Mouse (Mus musculus): ENCODE measurements around the gene Gm20517.

Gene Gm20517

DNA sequence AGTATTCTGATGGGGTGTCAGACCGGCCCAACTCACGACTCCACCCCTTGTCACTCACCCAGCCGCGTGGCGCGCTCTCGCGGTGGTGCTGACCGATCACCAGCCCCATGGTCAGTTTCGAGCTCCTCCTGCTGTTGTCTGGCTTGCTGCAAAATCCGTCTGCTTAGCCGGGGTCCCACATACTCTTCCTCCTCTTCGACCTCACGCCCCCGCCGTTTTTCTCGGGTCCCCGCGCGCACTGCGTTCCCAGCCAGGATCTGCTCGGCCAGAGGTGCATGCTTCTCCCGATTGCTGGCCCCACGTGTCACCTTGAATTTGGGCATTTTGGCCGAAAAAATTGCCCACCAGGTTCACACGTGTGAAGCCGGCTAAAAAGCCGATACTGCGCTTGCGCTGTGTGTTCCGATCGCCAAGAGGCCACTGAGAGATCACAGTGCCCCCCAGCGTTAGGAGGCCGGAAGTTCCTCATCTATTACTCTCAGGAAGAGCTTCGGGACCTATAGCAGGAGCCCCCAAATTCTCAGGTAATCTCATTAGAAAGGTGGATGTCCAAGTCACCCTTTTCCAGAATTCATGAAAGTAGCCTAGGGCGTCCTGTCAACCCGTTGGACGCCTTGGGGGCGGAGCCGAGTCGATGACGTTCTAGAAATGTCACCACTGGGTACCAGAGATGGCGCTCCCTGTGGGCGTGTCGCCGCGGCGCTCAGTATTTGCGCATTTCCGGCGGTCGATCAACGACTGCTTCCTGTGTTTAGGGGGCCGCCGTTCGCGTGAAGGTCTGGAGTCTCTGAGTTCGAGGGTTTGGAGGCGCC lies at the start of gene Gm20517, which contains the start of the genes Bysl and Med20:
Gm20517 (plus strand) TSS at position 741 of the 812 bp plus-strand sequence.
Bysl (minus strand) TSS at position 644 of the 812 bp plus-strand sequence.
Med20 (plus strand) TSS at position 734 of the 812 bp plus-strand sequence.
- peak; percentile 97 for DNase-seq (ENCODE audit: low spot score in 2 of 2)

DNA sequence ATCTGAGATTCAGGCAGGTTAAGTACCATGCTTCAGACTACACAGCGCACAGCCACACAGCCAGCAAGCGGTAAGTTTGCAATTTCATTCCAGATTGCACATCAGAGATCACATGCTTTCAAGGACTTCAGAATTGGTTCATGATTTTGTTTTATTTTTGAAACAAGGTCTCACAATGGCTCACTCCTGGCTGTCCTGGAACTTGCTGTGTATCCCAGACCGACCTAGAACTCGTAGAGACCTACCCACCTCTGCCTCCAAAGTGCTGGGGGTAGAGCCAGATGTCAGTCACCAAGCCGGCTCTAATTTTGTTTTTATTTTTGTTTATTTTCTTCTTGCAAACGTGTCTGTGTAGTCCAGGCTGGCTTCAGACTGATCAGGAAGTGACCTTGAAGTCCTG lies 48.5 kb upstream of the Gm20517 start:
- DNase-seq (ENCODE audit: low spot score in 2 of 2): no peak

DNA sequence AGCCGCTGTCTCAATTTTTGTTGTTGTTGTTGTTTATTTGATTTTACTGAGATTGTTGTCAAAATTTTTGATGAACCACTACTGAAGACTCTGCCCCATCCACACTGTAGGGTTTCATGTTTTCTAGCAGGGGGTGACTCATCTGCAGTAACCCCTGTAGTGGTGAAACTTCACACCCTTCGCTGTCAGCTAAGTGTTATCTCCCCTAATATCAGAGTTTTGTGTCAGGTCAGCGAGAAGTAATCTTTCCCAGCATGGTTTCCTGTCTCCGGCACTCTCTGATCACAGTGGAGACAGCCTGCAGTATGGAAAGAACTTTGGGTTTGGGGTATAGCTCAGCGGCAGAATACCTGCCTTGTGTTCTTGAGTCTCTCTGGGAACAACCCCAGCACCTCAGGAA lies 46.8 kb upstream of the Gm20517 start:
- DNase-seq (ENCODE audit: low spot score in 2 of 2): no peak

DNA sequence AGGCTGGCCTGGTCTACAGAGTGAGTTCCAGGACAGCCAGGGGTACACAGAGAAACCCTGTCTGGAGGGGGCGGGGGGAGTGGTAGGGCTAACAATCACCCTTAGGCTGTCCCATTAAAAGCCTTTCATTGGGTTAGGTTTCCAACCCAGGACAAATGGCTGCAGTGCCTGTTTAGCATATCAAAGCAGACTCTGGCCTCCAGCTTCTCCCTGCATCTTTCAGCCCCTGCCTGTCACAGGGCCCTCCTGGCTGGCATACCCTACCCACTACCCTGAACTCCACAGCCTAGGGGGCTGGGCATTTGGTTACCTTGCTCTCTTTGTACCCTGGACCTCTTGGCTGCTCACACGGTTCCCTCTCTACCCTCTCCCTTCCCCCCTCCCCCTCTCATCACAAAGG lies 45.3 kb upstream of the Gm20517 start:
- no peak for DNase-seq (ENCODE audit: low spot score in 2 of 2)

DNA sequence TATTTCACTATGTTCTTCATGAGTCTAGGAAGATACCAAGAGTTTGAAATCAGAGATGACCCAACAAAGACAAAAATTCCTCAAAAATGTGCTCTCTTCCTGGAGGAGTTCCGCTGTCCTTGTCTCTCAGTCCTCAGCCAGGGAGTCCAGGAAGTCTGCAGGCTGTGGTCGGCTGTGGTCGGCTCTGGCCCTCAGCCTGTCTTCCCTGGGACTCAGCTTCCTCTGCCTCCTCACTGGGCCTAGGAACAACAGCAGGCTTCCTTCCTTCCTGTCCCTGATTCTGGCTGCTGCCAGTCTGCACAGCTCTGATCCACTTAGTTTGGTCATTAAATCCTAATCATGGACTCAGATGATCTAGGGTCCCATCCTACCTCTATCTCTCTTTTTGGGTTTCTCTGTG lies 44.1 kb upstream of the Gm20517 start:
- no peak for DNase-seq (ENCODE audit: low spot score in 2 of 2)

DNA sequence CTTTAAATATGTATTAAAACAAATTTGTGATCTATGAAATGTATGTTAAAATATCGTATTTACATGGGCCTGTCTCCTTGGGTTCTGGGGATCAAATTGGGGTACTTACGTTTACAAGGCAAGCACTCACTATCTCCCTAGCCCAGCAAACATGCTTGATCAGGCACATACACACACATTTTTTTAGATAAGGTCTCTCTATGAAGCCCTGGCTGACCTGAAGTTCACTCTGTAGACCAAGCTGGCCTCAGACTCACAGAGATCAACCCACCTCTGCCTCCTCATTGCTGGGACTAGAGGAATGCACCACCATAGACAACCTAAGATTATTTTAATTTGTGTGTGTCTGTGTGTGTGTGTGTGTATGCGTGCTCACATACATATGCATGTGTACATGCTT lies 43.0 kb upstream of the Gm20517 start:
- no peak for DNase-seq (ENCODE audit: low spot score in 2 of 2)

DNA sequence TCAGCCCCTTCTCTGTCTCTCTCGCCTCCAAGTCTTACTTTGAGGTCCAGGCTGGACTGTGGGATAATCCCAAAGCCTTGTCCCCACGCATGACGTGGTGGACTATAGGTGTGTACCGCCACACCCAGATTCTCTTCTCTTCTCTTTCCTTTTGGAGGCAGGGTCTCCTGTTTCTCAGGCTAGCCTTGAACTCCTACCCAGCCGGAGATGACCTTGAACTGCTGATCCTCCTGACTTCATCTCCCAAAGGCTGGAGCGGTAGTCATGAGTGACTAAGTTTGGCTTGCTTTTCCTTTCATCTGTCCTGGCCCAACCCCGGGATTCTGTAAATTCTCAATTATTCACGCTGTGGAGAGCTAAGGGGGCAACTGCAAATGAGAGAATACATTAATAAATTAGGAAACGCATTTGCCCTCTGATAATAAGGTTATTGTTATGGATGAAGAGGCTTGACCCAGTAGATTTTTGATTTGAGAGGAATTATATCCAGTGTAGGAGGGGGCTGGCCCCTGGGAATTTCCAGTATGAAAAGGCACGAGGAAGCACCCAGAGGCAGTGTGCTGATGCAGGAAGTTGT lies 42.4 kb upstream of the Gm20517 start:
- no peak for DNase-seq (ENCODE audit: low spot score in 2 of 2)

DNA sequence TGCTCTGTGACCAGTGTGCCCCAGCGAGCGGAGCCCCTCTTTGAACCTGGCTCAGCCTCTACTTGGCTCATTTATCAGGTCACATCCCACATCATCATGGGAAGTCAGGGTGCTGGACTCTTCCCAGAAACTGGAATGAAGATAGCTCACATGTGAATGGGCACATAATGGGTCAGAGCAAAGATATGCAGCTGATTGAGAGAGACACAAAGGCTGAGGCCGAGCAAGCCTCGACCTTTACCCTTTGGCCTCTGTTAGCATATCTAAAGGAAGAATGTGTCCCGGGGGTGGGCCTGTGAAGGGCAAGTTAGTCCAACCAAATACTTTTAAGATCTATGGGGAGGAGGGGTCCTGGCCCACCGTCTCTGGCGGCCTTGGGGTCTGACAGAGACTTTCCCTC lies 39.8 kb upstream of the Gm20517 start:
- no peak for DNase-seq (ENCODE audit: low spot score in 2 of 2)

DNA sequence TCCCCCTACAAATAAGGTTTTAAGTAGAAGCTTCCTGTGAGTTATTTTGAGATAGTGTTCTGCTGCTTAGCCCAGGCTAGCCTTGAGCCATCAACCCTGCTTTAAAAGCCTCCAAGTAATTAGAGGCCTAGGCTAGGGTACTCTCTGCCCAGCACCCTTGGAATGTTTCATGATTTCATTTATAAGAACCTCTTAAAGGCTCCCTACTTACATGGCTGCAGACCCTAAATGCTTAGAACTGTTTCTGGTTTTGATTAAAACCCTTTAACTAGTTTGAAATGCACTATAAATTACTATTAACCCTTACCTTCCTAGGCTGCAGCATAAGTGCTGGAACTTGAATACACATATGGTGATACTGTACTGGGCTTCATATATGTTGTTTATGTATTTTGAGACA lies 39.0 kb upstream of the Gm20517 start:
- no peak for DNase-seq (ENCODE audit: low spot score in 2 of 2)

DNA sequence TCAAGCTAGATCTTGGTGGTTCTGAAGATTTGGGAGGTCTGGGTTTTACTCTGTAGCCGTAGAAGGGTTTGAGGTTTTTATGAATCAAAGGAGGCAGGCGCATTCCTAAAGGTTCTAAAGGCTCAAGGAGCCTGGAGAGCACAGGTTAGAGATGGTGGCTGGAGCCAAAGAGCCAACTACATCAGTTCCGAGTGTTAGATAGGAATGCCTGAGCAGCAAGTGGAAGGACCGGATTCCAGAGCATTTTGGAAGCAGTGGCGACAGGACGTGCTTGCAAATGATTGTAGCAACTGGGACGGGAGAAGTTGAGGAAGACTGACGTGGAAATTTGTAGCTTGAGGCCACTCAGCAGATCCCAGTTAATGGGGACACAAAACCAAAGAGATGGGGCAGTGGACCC lies 37.4 kb upstream of the Gm20517 start:
- no peak for DNase-seq (ENCODE audit: low spot score in 2 of 2)

DNA sequence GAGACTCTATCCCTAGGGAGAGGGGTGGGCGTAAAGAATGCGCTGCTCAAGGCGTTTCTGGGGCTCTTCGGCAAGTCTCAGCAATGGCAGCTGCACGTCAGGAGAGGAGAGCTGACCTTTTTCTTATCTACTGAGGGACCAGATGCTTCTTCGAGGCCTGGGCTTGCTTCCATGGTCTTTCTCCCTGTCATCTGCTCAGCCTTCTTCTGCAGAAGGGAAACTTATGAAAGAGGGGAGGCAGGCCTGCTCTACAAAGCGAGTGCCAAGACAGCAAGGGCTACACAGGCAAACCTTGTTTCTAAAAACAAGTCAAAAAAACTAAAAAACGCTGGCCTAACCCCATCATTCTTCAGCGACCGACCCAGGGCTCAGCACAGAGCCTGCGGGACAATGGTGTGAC lies 36.6 kb upstream of the Gm20517 start:
- DNase-seq (ENCODE audit: low spot score in 2 of 2): no peak

DNA sequence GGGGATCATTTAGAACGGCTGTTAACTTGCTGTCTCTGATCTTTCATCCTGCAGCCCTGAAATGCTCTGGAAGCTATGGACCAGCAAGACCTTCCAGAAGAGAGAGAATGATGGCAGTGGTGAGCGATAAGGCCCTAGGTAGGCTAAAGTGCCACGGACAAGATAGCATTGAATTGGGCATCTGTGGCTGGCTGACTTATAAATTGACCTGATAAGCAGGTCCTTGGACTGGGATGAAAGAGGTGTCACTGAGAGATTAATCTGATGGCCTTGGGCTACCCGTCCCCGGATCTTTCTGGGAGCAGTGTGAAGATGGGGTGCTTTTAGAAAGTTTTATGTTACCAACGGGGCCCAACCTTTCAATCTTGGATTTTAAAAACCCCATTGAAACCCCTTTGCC lies 32.7 kb upstream of the Gm20517 start:
- DNase-seq (ENCODE audit: low spot score in 2 of 2): no peak

DNA sequence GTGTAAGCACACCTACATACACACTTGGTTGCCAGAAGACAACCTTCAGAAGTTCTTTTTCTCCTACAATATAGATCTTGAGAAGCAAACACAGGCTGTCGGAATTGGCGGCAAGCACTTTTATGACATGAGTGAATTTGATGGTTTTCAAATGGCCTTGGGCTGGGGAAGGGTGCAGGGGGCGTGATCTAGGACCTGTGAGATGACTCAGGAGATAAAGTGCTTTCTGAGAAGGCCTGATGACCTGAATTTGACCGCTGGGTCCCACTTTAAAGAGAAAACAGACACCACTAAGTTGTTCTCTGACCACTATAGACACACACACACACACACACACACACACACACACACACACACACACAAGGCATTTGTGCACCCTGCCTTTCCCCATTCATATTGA lies 30.4 kb upstream of the Gm20517 start:
- DNase-seq (ENCODE audit: low spot score in 2 of 2): no peak

DNA sequence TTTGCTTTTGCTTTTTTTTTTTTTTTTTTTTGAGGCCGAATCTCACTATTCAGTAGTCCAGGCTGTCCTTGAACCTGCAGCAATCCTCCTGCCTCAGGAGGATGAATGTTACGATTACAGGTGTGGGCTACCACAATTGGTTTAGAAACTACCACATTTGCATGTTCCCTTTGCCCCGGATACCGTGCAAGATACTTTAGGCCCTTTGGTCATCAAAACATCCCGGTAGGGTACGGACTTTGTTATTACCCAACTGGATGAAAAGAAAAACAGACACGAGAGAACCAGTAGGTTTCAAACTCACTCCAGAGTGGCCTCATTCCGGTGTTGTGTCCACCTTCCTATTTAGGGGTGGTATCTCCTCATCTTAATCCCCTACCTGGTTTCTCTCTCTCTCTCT lies 22.9 kb upstream of the Gm20517 start:
- no peak for DNase-seq (ENCODE audit: low spot score in 2 of 2)

DNA sequence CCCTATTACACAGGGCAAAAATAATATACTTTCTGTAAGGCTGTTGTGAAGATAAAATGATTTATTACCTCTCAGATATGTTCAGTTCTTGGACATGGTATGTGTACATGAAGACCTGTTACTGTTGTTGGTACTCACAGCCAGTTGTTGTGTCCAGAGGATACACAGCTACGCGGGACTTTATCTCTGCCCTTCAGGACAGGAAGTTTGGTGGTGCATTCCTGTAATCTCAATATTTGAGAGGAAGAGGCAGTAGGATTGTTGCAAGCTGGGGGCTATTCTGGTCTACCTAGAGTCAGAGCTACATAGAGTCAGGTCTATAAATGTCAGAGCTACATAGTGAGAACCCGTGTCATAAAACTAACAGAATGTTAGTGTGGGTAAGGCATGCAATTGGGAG lies 20.3 kb upstream of the Gm20517 start:
- no peak for DNase-seq (ENCODE audit: low spot score in 2 of 2)

DNA sequence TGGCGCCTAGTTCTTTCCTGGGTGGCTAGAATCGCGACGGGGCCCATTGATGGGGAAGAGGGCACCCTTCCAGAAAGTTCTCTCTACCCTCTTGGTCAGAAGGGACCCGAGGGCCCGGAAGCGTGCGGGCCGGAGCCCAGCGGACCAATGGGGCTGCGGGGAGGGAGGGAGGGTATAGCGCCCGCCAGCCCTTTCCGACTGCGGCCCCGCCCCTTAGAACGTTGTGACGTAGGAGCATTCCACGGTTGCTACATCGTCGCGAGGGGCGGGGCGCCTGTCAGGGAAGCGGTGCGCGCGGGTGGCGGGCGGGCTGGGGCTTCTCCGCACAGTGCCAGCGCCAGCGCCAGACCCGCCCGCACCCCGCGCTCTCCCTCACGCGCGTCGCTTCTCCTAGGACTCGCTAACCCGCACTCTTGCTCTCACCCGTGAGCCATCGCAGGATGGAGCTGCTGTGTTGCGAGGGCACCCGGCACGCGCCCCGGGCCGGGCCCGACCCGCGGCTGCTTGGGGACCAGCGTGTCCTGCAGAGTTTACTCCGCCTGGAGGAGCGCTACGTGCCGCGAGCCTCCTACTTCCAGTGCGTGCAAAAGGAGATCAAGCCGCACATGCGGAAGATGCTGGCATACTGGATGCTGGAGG lies 18.1 kb upstream of the Gm20517 start:
- peak; percentile 87 to 88 for DNase-seq (ENCODE audit: low spot score in 2 of 2)

DNA sequence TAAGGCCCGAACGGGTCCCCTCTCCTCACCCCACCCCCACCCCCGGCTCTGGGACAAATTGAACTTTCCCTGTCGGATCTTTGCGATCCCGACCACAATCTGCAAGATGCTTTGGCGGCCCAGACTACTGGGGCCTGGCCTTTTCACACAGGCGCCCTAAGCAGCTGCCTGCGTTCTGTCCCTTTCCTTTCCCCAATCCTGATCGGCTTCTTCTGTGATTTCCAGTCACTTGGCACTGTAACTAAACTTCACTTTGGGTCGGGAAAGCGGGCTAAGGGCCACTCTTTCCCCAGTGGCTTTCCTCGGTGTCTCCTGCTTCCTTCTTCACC lies 17.6 kb upstream of the Gm20517 start:
- DNase-seq (ENCODE audit: low spot score in 2 of 2): peak in 1 of 2 experiments; percentile 19

DNA sequence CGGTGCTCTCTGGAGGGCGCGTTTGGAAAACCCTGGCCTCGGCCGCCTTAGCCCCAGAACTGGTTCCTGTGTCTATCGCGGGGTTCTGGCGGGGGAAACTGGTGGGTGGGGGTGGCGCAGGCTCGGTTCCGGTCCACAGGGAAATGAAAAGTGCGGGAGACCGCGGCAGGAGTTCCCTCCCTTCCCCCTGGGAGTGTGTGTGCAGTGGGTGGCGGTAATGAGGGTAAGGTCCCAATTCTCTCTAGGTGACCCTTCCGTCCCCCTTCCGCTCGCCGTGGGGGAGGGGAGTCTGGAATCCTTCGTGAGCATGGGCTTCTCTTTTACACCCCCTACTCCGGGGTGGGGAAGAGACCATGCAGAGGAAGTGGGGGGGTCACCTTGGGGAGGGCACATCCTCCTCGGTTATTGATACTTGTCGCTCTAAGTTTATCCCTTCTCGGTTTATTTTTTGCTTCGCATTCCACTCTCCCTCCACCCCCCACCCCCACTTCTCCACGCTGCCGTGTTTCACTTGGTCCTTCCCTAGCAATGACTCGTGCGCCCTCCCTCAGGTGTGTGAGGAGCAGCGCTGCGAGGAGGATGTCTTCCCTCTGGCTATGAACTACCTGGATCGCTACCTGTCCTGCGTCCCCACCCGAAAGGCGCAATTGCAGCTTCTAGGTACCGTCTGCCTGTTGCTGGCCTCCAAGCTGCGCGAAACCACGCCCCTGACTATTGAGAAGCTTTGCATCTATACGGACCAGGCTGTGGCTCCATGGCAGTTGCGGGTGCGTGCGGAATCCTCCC lies 17.0 kb upstream of the Gm20517 start:
- DNase-seq (ENCODE audit: low spot score in 2 of 2): no peak

DNA sequence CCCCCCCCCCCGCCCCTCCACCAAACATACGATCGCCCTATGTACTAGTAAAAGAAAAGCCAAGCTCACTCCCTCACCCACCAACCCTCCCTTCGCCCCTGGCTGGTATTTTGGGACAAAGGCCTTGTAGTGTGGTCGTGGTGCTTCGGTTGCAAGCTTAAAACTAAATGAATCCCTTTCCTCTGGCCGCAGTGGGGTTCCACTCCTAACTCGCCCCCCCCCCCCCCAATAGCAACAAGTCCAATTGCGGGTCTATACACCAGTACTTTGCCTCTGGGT lies 16.5 kb upstream of the Gm20517 start:
- no peak for DNase-seq (ENCODE audit: low spot score in 2 of 2)

DNA sequence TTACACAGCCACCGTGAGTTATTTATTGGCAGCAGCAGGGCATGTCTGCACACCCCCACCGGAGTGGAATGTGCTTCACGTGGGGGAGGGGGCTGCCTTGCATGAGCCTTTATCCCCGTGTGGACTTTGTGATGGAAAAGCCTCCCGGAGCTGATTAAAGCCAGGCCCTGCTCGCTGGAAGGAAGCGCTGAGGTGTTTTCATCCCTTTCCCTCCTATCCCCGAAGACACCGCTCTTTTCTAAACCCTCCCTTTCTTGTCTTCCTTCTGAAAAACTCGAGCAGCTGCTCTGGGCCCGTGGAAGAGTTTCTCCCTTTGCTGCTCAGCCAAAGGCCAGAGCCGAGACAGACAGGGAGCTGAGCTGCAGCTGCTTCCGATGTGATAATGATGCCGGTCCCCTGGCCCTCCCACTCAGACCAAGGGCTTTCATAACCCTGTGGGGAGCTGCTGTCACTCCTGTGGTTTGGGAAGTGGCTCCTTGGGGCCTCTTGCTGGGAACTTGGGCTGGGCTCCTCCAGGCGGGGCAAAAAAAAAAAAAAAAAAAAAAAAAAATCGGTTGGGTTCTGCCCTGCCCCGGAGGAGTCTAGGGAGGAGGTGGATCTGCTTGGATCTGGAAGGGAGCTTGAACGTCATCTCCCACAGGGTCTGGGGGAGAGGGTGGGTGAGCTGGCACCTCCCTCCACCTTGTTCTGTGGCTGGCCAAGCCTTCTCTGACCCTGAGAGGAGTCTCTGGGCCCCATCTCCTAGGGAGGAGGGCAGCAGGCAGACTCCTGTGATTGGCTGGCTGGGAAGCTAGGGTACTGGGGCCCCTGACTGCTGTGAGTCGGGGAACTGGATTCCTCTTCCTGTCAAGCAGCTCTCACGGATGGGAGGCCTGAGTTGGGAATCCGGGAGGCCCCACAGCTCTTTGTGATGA lies 15.9 kb upstream of the Gm20517 start:
- DNase-seq (ENCODE audit: low spot score in 2 of 2): no peak

DNA sequence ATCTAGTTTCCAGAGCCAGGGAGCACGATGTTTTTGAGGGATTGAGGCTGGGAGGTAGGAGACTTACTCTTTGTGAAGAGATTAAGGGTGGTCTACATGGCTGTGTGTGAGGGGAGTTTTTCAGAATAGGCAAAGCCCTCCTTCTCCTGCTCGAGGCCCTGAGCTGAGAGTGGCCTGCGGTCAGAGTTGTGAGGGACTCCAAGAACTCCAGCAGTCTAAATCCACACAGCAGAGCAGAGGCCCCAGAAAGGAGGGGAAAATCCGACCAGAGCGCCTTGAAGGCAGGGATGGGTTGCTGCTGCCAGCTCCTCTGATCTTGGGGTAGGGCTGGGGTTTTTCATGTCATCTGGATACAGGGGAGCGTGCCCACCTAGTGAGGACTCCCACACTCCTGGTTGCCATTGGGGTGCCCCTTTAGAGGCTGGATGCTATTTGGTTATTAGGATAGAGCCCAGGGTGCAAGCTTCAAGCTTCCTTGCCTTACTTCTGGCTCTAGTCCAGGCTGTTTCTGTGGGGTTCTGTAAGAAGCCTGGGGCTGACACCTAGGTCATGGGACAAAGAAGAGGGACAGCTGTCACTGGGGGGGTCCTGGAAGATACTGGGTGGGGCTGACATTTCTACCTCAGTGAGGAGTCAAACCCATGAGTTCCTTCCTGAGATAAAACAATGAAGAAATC lies 15.1 kb upstream of the Gm20517 start:
- no peak for DNase-seq (ENCODE audit: low spot score in 2 of 2)
